Mouse (Mus musculus): ENCODE results near the gene 3110070M22Rik. TPM values are rescaled to one million over a fixed set of nuclear protein-coding genes. Genes with fewer than 3 reads are reported as not detected.

3110070M22Rik gene
- polyA plus RNA-seq, 1 experiment = not detected

DNA sequence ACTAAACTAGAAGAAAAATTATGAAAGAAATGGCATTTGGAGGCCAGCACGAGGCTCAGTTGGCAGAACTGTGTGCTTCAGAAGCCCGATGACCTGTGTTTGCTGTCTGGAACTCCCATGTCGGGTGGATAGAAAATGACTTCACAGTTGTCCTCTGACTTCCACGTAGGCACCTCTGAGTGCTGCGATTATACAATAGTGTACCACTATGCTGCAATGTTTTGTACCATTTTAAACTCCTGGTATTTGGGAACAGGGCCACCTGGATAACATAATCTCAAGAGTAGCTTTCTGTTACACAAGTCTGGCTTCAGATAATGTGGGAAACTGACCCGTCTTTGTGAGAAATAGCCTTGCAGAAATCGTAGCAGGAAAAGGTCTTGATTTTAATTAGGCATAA lies 31.8 kb downstream of the 3110070M22Rik start:
- WGBS = 92% methylated on average over 7 of the region's 7 CpGs
- TF ChIP-seq CTCF (IDR thresholded peaks at IDR 0.05; ENCODE audit: insufficient read depth, low read depth, low read length) (no peak), POLR2A (IDR thresholded peaks at IDR 0.05; ENCODE audit: insufficient read depth, low read depth, low read length) (no peak)
- no peak overlapping the region for H3K27ac ChIP-seq (ENCODE audit: insufficient read depth, low read depth, low read length)
- no peaks in the 10 kb centered on the region for H3K4me1 ChIP-seq (ENCODE audit: control insufficient read depth, insufficient read depth, low read length)
- H3K4me3 ChIP-seq (ENCODE audit: insufficient read depth, low read depth, low read length) = no peak overlapping the region

DNA sequence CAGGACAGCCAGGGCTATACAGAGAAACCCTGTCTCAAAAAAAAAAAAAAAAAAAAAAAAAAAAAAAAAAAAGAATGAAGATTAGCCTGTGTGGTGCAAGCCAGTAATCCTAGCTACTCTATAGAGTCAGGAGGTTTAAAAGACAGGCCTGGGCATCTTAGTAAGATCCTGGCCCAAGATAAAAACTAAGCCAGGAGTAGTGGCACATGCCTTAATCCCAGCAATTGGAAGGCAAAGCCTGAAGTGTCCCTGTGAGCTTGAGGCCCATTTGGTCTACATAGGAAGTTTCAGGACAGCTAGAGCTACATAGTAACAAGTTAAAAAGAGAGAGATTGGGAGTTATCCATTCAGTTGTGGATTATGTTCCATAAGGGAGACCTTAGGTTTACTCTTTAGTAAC lies 33.1 kb downstream of the 3110070M22Rik start:
- no peak for TF ChIP-seq CTCF (IDR thresholded peaks at IDR 0.05; ENCODE audit: insufficient read depth, low read depth, low read length)
- no peak for TF ChIP-seq POLR2A (IDR thresholded peaks at IDR 0.05; ENCODE audit: insufficient read depth, low read depth, low read length)
- H3K4me1 ChIP-seq (ENCODE audit: control insufficient read depth, insufficient read depth, low read length) = no peaks in the 10 kb centered on the region
- no peak overlapping the region for H3K27ac ChIP-seq (ENCODE audit: insufficient read depth, low read depth, low read length)
- H3K4me3 ChIP-seq (ENCODE audit: insufficient read depth, low read depth, low read length) = no peak overlapping the region

DNA sequence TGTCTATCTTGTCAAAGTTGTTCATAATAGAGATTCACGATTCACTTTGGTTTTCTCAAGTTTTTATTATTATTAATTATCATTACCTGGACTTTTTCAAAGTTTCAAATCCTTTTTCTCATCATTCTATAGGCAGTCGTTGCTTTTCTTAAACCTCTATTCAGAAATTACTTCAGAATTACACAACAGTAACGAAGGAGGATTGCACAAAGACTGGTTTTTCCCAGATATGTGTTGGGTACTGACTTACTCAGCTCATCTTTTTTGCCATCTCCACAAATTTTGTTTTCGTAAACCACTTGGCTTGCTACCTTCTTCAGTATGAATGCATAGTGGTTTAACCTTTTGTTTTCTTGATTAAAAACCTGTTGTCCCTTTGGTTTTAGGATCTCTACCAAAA lies 34.6 kb downstream of the 3110070M22Rik start:
- Histone ChIP-seq H3K4me3 (ENCODE audit: insufficient read depth, low read depth, low read length) (no peak overlapping the region), H3K4me1 (ENCODE audit: control insufficient read depth, insufficient read depth, low read length) (no peaks in the 10 kb centered on the region), H3K27ac (ENCODE audit: insufficient read depth, low read depth, low read length) (no peak overlapping the region)
- WGBS = 95% methylated on average over 4 of the region's 4 CpGs
- TF ChIP-seq CTCF (IDR thresholded peaks at IDR 0.05; ENCODE audit: insufficient read depth, low read depth, low read length) (no peak), POLR2A (IDR thresholded peaks at IDR 0.05; ENCODE audit: insufficient read depth, low read depth, low read length) (no peak)

DNA sequence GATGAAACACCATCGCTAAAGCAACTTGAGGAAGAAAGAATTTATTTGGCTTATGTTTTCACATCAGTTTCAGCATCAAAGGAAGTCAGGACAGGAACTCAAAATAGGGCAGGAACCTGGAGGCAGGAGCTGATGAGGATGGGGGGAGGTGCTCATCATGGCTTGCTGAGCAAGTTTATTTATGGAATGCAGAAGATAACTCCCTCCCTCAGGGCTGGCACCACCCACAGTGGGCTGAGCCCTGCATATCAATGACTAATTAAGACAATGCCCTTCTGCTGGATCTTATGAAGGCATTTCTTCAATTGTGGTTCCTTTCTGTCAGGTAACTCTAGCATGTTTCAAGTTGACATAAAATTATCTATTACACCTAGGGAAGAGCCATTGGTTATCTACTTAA lies 45.9 kb downstream of the 3110070M22Rik start:
- Histone ChIP-seq H3K4me3 (ENCODE audit: insufficient read depth, low read depth, low read length) (no peak overlapping the region), H3K4me1 (ENCODE audit: control insufficient read depth, insufficient read depth, low read length) (no peaks in the 10 kb centered on the region), H3K27ac (ENCODE audit: insufficient read depth, low read depth, low read length) (no peak overlapping the region)
- 67% methylated on average over 1 of the region's 1 CpGs for WGBS
- TF ChIP-seq CTCF (IDR thresholded peaks at IDR 0.05; ENCODE audit: insufficient read depth, low read depth, low read length) = no peak
- TF ChIP-seq POLR2A (IDR thresholded peaks at IDR 0.05; ENCODE audit: insufficient read depth, low read depth, low read length) = no peak

Other genes with a start within 250 kb of the 3110070M22Rik start
- gene Paip1, start 59.8 kb downstream of the 3110070M22Rik start, polyA plus RNA-seq (2012; ENCODE audit: insufficient read depth, insufficient read length, low replicate concordance, missing spikeins) = 465 TPM in 1 of 2 replicates, not detected in the other
- 165 and 185 TPM in 2 replicates for gene 4833420G17Rik, start 25.6 kb downstream of the 3110070M22Rik start, polyA plus RNA-seq (2012; ENCODE audit: insufficient read depth, insufficient read length, low replicate concordance, missing spikeins)
- not detected in 2 replicates for gene Tmem267, start 344 bp downstream of the 3110070M22Rik start, polyA plus RNA-seq (2012; ENCODE audit: insufficient read depth, insufficient read length, low replicate concordance, missing spikeins)
- gene Ccl28, start 135.4 kb upstream of the 3110070M22Rik start, polyA plus RNA-seq (2012; ENCODE audit: insufficient read depth, insufficient read length, low replicate concordance, missing spikeins) = not detected in 2 replicates
- gene Hmgcs1, start 202.0 kb upstream of the 3110070M22Rik start, polyA plus RNA-seq (2012; ENCODE audit: insufficient read depth, insufficient read length, low replicate concordance, missing spikeins) = not detected in 2 replicates

Measured in olfactory bulb, adult 2 months (tissue).